Mouse (Mus musculus): ENCODE data around the gene Rapgef2. TPM values are rescaled to one million over a fixed set of nuclear protein-coding genes. Genes with fewer than 3 reads are reported as not detected.
A peak's percentile ranks its signal among the peaks of the same experiment; 100 is the strongest.
"Not testable (repeated sequence)": the region's sequence is repeated elsewhere in the genome, so short reads cannot be mapped to it uniquely, and the experiment has no call there.

Gene Rapgef2
- total RNA-seq, 2 experiments from 2014 or later = 16.4 to 17.0 TPM

DNA sequence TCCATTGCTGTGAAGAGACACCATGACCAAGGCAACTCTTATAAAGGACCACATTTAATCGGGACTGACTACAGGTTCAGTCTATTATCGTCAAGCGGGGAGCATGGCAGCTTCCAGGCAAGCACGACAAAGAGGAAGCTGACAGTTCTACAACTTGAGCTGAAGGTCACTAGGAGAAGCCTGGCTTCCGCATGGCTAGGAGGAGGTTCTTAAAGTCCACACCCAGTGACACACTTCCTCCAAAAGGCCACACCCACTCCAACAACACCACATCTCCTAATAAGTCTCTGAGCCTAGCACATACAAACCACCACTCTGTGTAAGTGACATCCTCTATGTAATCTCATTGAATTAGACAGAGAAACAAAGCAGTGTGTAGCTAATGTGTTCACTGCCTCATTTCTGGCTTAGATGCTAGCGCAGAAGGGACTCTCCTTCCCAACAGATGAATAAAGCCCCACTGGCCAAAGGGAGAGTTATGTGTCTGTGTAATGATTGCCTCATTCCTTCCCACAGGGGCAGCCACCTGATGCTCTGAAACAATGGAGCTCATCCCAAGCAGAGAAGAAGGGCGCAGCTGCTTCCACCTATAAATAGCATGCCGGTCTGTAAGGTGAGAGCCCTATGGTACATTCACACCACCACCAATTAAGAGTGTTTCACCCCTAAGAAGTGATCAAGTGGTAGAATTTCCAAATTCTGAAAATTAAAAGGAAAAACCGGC, 48.5 kb downstream of the Rapgef2 start:
- peak; percentile 85 for ATAC-seq (ENCODE audit: poor library complexity, severe bottlenecking)

DNA sequence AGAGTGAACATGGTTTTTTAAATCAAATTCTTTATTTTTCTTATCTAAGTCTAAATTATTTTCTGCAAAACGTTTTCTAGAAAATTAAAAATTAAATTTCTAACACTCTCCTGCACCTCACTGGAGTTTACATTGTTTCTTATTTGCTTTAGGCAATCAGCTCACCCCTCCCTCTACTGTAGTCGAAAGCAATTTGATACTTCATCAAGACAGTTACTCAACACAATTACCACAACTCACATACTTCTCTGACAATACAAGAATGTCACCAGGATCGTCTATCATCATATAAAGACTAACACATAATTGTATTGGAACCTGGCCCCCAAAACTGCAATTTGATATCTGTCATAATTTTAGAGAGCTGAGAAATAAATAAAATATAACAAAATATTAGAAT, 51.8 kb downstream of the Rapgef2 start:
- no peak for ATAC-seq (ENCODE audit: poor library complexity, severe bottlenecking)

DNA sequence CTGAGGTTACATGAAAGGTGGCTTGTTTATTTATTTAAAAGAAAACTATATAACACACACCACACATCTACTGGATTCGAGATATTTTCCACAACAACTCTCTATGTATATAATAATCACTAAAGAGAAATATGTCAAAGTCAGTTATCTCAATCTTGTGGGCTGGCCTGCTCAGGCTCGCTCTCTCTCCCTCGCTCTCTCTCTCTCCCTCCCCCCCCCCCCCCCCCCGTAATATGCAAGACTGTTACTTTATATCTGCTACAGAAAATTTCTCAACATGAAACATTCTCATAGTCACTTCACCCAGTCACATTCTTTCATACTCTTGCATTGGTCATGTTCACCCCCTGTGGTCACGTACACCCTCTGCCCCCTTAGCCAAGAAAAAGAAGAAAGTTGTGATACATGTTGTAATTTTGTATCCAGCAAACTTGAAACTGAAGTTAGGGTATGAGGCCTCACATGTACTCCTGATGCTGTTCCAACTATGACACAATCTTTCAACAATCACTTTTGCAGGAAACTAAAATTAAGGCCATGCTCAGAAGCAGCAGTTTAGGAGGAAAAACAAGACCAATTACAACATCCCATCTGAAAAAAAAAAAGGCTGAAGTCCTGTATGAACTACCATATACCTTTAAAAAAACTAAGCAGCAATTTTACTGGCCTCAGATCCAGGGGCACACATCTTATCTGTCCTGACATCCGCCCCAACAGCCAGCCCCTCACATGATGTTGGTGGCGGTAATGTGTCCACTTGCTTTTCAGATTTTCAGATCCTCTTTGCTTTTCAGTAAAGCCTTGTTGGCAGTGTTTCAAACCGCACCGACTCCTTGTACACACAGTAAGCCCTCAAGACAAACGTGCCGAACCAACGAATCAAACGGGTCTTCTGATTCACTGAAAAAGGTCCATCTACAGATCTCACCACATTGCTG, 52.6 kb downstream of the Rapgef2 start:
- ATAC-seq (ENCODE audit: poor library complexity, severe bottlenecking) = peak; percentile 39

DNA sequence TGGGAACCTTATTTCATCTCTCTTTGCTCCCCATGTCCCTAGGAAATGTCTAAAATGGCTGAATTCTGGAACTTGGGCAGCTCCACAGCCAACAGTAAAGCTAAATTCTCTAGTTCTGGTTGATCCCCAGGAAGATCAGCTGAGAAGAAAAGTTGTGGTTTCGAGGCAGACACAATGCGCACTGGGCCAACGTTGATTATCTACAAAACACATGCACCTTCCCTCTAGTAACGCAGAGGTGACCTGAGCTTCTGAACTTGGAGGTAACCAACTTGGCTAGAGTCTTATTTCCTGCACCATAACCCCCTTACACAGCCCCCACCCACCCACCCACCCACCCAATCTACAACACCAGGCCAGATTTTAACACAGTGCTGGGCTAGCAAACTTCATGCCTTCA, 55.6 kb downstream of the Rapgef2 start:
- no peak for ATAC-seq (ENCODE audit: poor library complexity, severe bottlenecking)

DNA sequence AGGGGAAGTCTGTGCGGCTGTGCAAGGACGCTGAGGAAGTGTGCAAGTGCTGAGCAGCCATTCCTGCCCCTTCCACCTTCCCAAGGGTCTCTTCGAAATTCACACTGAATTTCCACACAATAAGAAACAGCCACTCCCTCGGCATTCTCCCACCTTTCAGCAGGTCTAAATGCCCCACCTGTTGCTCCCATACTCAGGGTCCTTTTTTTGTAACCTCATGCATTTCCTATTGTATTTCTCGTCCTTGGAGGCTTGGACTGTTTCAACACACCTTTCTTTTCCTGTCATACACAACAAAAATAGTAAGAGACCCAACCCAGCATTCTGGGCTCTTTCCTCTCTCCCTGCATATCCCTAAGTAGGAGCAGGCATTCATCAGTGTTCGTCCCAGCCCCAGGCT, 56.8 kb downstream of the Rapgef2 start:
- ATAC-seq (ENCODE audit: poor library complexity, severe bottlenecking) = peak; percentile 31; the same call in 1 of the 2 replicates

DNA sequence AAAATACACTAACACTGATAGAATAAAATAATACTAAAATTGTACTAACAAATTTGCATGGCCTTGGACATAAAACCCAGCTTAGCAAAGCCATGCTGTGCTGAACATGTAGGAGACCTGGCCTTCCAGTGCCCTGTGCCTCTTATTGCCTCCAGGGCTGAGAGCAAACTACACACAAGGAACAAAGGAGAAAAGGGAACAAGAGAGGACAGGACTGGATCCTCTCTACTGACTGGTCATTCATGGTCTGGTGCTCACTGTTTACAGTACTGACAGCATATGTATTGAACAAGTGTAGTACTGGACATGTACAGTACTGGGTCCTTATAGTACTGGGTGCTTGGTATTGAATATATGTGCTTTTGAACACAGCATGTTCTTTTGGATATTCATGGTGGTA, 58.0 kb downstream of the Rapgef2 start:
- ATAC-seq (ENCODE audit: poor library complexity, severe bottlenecking) = peak; percentile 61

DNA sequence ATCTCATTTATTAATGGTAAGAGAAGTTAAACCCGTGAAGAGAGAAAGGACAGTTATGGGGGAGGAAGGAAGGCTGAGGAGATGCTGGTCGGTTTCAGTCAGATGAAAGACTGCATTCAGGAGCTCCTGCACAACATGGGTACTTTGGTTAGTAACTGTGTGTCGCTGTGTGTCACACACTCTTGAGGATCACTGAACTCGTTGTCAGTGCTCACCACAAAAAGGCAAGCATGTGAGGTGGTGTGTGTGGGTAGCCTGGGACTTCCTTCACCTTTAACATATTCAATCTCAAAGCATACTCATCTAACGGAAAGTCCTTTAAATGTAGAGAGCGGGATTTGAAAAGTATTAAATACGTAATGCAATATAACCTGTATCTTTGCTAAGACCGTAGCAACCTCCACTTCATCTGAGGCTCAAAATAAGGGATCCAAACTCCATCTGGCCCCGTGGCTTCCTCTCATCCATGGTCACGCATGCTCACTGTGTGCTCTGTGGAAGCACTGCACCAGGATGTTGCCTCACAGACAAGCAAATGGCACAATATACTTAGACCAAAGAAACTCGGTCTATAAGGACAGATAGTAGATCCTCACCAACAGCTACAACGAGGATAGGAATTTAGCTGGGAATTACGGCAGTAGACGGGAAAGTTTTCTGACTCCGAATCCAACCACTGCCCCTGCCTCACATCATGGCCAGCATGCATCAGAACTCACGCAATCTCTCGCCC, 58.8 kb downstream of the Rapgef2 start:
- peak; percentile 85 for ATAC-seq (ENCODE audit: poor library complexity, severe bottlenecking)

DNA sequence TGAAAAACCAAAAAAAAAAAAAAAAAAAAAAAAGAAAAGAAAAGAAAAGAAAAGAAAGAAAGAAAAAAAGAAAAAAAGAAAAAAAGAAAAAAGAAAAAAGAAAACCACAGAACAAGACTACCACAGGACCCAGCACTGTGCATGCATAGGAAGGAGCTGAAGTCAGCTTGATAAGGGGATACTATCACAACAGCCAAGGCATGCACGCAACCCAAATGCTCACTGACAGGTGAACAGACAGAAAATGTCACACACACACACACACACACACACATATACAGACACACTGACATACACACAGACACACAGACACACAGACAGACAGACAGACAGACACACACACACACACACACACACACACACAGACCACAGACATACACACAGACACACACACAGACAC, 59.5 kb downstream of the Rapgef2 start:
- not testable (repeated sequence) for ATAC-seq (ENCODE audit: poor library complexity, severe bottlenecking)

DNA sequence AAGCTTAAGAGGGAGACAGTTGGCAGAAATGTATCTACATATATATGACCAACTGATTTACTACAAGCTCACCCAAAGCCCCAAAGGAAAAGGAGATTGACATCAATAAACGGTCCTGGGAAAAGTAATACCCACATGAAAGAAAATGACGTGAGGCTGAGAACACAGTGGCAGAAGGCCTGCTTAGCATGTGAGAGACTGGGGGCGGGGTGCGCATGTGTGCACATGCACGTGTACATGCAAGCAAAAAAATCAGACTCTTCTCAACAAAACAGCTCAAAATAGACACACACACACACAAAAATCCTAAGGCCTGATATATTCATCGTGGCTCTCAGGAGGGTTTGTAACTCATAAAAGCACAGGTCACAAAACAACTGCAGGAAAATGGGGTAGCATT, 60.4 kb downstream of the Rapgef2 start:
- ATAC-seq (ENCODE audit: poor library complexity, severe bottlenecking) = no peak

DNA sequence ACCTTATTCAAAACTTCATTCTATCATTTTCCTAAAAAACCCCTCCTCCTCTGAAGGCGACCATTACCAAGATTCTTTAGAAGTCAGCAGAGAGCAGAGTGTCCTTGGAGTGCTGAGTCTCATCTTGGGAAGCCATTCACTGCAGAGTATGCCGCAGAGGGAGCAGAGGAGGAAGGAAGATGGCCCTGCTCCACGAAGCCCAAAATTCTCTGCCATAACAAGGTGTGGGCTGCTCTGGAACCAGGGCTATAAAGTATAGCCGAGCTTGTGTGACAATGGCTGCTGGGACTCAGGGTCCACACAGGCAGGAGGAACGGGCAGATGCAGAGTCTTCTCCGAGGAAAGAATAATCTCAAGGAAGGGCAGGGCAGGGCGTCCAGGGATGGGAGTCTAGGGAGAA, 62.0 kb downstream of the Rapgef2 start:
- ATAC-seq (ENCODE audit: poor library complexity, severe bottlenecking) = no peak

DNA sequence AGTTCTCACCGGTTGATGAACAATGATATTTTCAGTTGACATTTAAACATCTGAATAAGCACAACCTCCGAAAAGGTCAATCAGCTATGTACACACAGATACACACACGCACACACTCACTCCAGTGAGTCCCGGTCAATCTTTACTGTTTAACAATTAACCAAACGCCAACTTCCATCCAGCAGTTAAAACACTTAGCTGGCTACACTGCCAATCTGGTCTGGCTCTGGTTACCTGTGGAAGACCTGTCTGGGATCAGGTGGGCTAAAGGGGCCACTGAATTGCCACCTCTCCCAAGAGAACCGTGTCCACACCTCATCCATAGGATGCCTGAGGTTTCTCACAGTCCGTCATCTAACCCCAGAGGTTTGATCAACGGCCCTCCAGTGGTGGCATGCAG, 63.0 kb downstream of the Rapgef2 start:
- no peak for ATAC-seq (ENCODE audit: poor library complexity, severe bottlenecking)

DNA sequence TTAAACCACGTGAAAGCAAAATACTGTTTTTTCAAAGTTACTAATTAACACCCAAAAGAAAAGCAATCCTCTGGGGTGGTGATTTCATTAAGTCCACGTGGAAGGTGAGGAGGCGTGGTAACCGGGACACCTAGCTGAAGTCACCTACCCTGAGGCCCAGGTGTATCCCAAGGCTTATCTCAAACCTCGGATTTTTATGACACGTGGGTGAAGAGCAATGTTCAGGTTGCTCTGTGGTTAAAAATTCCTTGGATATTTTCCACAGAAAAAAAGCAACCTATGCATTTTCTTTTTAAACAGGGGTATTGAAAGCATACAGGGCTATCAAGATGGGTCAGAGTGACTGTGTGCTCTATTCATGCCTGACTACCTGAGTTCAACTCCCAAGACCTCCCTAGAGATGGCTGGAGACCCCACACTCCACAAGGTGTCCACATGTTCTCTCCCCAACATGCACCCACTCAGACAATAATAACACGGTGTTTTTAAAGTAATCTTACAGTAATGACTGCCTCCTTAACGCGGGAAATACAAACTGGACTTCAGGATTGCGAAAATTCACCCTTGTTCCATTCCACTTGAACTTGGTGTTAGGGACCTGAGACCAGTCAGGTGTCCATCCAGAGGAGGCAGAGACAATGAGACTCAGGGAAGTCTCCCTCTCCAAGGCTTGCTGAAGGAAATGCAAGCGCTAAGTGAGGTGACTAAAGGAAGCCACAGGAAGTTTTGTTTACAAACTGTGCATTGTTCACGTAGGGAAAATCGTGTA, 63.9 kb downstream of the Rapgef2 start:
- ATAC-seq (ENCODE audit: poor library complexity, severe bottlenecking) = no peak

DNA sequence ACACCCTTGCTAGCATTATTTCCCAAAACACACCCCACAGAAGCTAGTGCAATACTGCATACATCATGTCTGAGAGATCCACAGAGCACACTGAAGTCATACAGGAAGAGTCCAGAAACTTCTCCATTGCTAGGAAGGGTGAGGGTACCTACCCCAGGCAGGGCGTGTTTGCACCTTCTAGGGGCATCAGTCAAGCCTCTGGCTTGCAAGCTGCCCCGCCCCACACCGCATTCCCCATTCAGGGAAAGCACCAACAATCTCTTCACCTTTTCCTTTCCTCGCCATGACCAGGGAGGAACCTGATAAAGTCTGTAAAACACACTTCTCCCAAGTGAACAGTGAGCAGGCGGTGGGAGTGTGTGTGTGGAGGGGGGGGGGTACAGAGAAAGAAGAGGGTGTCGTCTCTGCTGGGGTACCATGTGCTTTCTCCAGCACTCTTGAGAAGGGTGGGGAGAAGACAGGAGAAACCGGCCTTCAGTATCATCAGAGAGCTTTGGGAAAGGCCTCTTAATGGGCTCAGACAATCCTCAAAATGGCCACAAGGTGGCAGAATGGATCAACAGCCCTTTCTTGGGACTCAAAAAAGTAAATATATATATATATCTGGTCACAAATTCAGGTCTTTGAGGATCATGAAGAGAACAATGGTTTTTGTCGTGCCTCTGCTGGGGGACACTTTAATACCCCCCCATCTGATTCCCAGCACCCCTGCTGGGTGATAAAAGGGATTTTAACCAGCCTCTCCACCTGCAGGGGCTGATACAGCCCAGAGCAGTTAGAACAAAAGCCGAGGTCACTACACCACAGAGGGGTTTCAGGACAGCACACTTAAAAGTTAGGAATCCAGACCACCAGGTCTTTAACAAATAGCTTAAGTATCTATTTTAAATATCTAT, 64.8 kb downstream of the Rapgef2 start:
- ATAC-seq (ENCODE audit: poor library complexity, severe bottlenecking) = peak; percentile 89

DNA sequence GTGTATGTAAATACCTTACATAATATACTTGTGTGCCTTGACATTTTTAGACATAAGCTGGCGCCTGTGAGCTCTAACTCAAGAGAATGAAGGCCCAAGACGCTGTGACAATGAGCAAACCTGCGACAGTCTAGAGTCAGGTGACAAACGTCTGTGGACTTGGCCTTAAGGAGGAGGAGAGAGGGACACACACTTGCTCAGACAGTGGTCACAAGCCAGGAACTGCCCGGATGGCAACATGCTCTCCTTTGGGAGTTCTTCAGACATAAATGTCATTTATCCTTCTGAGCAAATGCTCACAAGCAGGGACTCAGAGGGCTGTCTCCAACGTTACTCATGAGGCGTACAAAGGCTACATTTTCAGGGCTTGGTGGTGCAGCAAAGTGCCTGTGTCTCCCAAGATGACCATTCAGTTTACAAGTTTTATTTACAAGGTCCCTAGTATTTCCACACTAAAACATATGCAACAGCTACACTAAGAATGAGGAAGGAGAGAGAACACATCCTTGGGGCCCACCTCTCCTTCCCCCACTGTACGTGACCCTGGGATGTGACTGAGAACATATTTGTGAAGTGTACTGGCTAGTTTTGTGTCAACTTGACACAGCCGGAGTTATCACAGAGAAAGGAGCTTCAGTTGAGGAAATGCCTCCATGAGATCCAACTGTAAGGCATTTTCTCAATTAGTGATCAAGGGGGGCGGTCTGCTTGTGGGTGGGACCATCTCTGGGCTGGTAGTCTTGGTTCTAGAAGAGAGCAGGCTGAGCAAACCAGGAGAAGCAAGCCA, 67.0 kb downstream of the Rapgef2 start:
- ATAC-seq (ENCODE audit: poor library complexity, severe bottlenecking) = peak; percentile 56

DNA sequence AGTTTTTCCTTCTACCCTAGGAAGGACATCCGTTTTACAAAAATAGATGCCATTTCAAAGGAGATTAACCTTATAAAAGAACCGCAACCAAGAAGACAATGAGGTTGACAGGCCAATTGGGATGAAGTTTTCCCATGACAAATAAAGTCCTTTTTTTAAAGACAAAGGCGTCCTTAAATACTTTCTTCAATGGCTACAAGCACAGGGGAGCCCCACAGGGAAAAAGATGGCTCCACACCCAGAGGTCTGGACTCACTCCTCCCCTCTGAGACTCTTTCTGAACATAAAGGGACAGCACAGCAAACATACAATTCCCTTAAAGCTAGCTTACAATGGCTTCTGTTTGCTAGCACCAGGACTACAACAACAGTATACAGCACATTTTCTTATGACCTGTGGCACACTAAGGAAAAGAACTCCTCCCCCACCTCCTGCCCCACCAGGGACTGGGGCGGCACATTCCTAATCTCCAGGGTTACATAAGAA, 67.7 kb downstream of the Rapgef2 start:
- no peak for ATAC-seq (ENCODE audit: poor library complexity, severe bottlenecking)

DNA sequence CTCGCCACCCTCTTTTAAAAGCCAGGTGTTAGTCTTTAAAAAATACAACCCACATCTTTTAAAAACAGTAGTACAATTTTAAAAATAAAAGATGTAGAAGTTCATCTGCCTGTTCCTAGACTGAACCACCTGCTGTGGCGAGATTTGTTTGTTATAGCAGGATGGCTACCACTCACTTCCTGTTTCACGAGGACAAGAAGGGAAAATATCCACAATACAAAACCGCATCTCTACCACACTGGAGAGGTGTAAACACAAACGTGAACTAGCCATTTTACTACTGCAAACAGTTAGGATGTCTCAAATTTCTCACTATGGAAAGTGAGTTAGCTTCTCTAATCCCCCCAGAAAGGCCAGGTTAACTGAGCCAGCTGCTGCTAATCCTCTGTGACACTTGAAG, 76.1 kb downstream of the Rapgef2 start:
- peak; percentile 70 for ATAC-seq (ENCODE audit: poor library complexity, severe bottlenecking)

DNA sequence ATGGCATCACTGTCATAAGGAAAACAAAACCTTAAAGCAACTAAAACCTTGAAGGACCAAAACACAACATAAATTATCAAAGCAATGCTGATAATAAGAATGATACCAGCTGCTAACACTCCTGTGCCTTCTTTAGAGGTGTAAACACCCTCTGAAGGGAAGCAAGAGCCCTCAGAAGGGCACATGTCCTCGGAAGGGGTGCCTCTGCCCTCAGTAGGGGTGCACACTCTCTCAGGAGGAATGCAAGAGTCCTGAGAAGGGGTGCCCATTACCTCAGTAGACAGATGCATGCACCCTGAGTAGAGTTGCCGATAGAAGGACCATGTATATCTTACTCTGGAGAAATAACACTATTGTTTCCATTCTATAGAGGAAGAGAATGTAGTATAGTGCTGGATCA, 79.1 kb downstream of the Rapgef2 start:
- no peak for ATAC-seq (ENCODE audit: poor library complexity, severe bottlenecking)

DNA sequence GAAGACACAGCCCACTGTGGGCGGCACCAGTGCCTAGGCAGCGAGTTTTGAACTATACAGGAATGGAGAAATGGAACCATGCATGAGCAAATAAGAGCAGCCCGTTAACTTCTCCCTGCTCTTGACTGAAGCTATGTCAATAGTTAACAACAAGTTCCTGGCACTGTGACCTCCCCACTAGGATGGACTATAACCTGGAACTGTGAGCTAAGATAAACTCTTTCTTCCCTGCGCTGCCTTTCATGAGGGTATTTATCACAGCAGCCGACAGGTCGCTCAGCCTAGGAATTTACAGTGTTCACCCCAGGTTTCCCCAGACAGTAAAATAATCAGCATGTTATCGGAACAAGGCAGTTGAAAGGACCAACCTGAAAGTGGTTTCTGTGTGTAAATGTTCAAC, 79.8 kb downstream of the Rapgef2 start:
- ATAC-seq (ENCODE audit: poor library complexity, severe bottlenecking) = no peak

DNA sequence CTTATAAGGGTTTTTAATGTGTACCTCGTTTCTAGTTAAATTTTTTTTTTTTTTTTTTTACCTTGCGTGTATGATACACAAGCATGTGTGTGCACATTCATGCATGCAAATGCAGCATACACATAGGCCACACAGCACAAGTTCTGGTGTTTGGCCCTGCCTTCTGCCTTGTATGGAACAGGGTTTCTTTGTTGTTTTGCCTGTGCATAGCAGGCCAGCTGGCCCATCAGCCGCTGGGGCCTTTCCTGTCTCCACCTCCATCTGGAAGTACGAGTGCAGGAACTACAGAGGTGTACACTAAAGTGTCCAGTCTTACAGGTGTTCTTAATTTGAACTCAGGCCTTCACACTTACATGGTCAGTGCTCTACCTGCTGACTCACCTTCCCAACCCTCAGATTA, 80.3 kb downstream of the Rapgef2 start:
- no peak for ATAC-seq (ENCODE audit: poor library complexity, severe bottlenecking)
